Mouse (Mus musculus) cerebellum, adult 2 months (tissue): ENCODE measurements around the gene Polr2g. TPM values are rescaled to one million over a fixed set of nuclear protein-coding genes. Genes with fewer than 3 reads are reported as not detected.
"Not testable (repeated sequence)": the region's sequence is repeated elsewhere in the genome, so short reads cannot be mapped to it uniquely, and the experiment has no call there.

ENCODE experiments used
- DNase-seq, 2 experiments: peaks; one replicate each; pipeline ENCODE4 v3.0.0; 2021
- H3K27ac ChIP-seq: fragments of 200-500 bp; 2 replicates; pipeline ENCODE4 v1.5.1; 2012; ENCODE audit warnings: low read length, control low read depth, inconsistent platforms; ENCODE audit not compliant: insufficient read depth
- H3K27me3 ChIP-seq: fragments of 200-500 bp; 2 replicates; pipeline ENCODE4 v1.6.1; 2012; ENCODE audit warnings: inconsistent platforms, mild to moderate bottlenecking, low read length, moderate library complexity; ENCODE audit not compliant: control insufficient read depth, insufficient read depth
- H3K4me1 ChIP-seq: fragments of 200-500 bp; 2 replicates; pipeline ENCODE4 v1.6.1; 2011; ENCODE audit warnings: low read length; ENCODE audit not compliant: control insufficient read depth, insufficient read depth
- H3K4me3 ChIP-seq: fragments of 200-500 bp; replicated peaks from 2 replicates; pipeline ENCODE3; 2011; ENCODE audit warnings: mild to moderate bottlenecking, low read depth, low read length, control low read depth; ENCODE audit not compliant: insufficient read depth
- CTCF ChIP-seq: fragments of 200-500 bp; IDR thresholded peaks from 2 replicates; pipeline ENCODE4 v1.5.1; 2011; ENCODE audit warnings: low read depth, mild to moderate bottlenecking, control low read depth, low read length, moderate library complexity, borderline replicate concordance; ENCODE audit not compliant: insufficient read depth
- POLR2A ChIP-seq: fragments of 200-500 bp; IDR thresholded peaks from 2 replicates; pipeline ENCODE4 v1.6.1; 2011; ENCODE audit warnings: low read length, control low read depth, borderline replicate concordance; ENCODE audit not compliant: insufficient read depth
- WGBS: fragments of 180-500 bp; shearing (Covaris S2); methylation state at CpG from one replicate; pipeline ENCODE4 v1.1.7; 2018; 5-methylcytosine and 5-hydroxymethylcytosine counted together
- polyA plus RNA-seq: library from polyadenylated mRNA; depleted of rRNA; stranded (reverse); fragments of >200 nt; gene quantifications from 2 replicates; pipeline ENCODE4 v1.2.3, GENCODE M21; 2012

The Polr2g gene
- polyA plus RNA-seq, 1 experiment, result 155 TPM

GRCm38 (mm10) chr19:8838041-8838730, 39.8 kb upstream of the Polr2g start:
- H3K4me1 ChIP-seq, result no peaks in the 10 kb centered on the region
- peak; percentile 68 to 70 for DNase-seq
- 3% methylated on average over 15 of the region's 15 CpGs for WGBS

GRCm38 (mm10) chr19:8837251-8837791, 38.9 kb upstream of the Polr2g start, which contains the start of gene Bscl2:
Bscl2 (plus strand) TSS chr19:8837467.
- DNase-seq, result peak; percentile 87 to 90
- WGBS, result under 1% methylated on average over 38 of the region's 38 CpGs
- Histone ChIP-seq H3K4me3 (peak within 1 kb of the TSS; percentile 78), H3K4me1 (no peaks in the 10 kb centered on the region), H3K27ac (peak within 1 kb of the TSS; percentile 92), H3K27me3 (no peaks in the 10 kb centered on the region)
- TF ChIP-seq CTCF (peak; percentile 39; the same call in 1 of the 2 replicates), POLR2A (peak; percentile 45)

More at GRCm38 (mm10) chr19:8838041-8838730, 39.8 kb upstream of the Polr2g start:
- Histone ChIP-seq H3K27ac (peak overlapping the region; percentile 92), H3K4me3 (peak overlapping the region; percentile 78), H3K27me3 (no peaks in the 10 kb centered on the region)
- no peak for TF ChIP-seq POLR2A
- TF ChIP-seq CTCF, result 0 out of 2 replicates have a peak, but pooled peaks have one; percentile 0

- WGBS, result 96% methylated on average over 10 of the region's 10 CpGs
- not testable (repeated sequence) for DNase-seq, H3K27me3 ChIP-seq, H3K4me3 ChIP-seq, H3K4me1 ChIP-seq, H3K27ac ChIP-seq
These were observed 38.0 kb upstream of the Polr2g start for GRCm38 (mm10) chr19:8836327-8836726.

GRCm38 (mm10) chr19:8832971-8833370, 34.6 kb upstream of the Polr2g start:
- Histone ChIP-seq H3K27me3 (no peaks in the 10 kb centered on the region), H3K4me3 (no peak overlapping the region), H3K4me1 (0 out of 2 replicates have a peak, but pooled peaks cover 2% of the 10 kb centered on the region), H3K27ac (no peak overlapping the region)
- TF ChIP-seq CTCF, result no peak
- no peak for TF ChIP-seq POLR2A
- DNase-seq, result no peak
- 80% methylated on average over 4 of the region's 4 CpGs for WGBS

GRCm38 (mm10) chr19:8831262-8831661, 32.9 kb upstream of the Polr2g start:
- Histone ChIP-seq H3K27ac (no peak overlapping the region), H3K4me3 (no peak overlapping the region), H3K4me1 (0 out of 2 replicates have a peak, but pooled peaks cover 2% of the 10 kb centered on the region), H3K27me3 (no peaks in the 10 kb centered on the region)
- 55% methylated on average over 11 of the region's 11 CpGs for WGBS
- no peak for DNase-seq
- TF ChIP-seq CTCF (no peak), POLR2A (no peak)

GRCm38 (mm10) chr19:8830664-8831063, 32.3 kb upstream of the Polr2g start:
- Histone ChIP-seq H3K4me3 (no peak overlapping the region), H3K4me1 (0 out of 2 replicates have a peak, but pooled peaks cover 2% of the 10 kb centered on the region), H3K27ac (no peak overlapping the region), H3K27me3 (no peaks in the 10 kb centered on the region)
- WGBS, result 19% methylated on average over 8 of the region's 8 CpGs
- no peak for TF ChIP-seq POLR2A
- no peak for TF ChIP-seq CTCF
- DNase-seq, result no peak

GRCm38 (mm10) chr19:8829660-8830059, 31.3 kb upstream of the Polr2g start, which contains the start of gene AC129217.1:
AC129217.1 (plus strand) TSS chr19:8829773.
- H3K27ac ChIP-seq, result no peak within 1 kb of the TSS
- TF ChIP-seq CTCF (no peak), POLR2A (no peak)
- WGBS, result 66% methylated on average over 8 of the region's 8 CpGs

GRCm38 (mm10) chr19:8822696-8823095, 24.3 kb upstream of the Polr2g start:
- Histone ChIP-seq H3K4me1 (no peaks in the 10 kb centered on the region; the same call in 1 of the 2 replicates), H3K27ac (no peak overlapping the region), H3K4me3 (peak overlapping the region; percentile 32), H3K27me3 (no peaks in the 10 kb centered on the region)
- DNase-seq, result peak; percentile 73 to 81
- TF ChIP-seq POLR2A (no peak), CTCF (no peak)
- 7% methylated on average over 8 of the region's 8 CpGs for WGBS

More at GRCm38 (mm10) chr19:8829660-8830059, 31.3 kb upstream of the Polr2g start, which contains the start of gene AC129217.1:
- DNase-seq, result no peak
- Histone ChIP-seq H3K4me1 (0 out of 2 replicates have a peak, but pooled peaks cover 2% of the 10 kb centered on the region), H3K4me3 (no peak within 1 kb of the TSS), H3K27me3 (no peaks in the 10 kb centered on the region)
